Mouse (Mus musculus) right cerebral cortex, adult 2 months (tissue): ENCODE results near the gene Tcta.
"Not testable (repeated sequence)": the region's sequence is repeated elsewhere in the genome, so short reads cannot be mapped to it uniquely, and the experiment has no call there.

Experiments used
- DNase-seq, 2 experiments: peaks; one replicate each; pipeline ENCODE4 v3.0.0; 2021 to 2022; ENCODE audit warnings: low spot score in 2 of 2

Gene Tcta

DNA sequence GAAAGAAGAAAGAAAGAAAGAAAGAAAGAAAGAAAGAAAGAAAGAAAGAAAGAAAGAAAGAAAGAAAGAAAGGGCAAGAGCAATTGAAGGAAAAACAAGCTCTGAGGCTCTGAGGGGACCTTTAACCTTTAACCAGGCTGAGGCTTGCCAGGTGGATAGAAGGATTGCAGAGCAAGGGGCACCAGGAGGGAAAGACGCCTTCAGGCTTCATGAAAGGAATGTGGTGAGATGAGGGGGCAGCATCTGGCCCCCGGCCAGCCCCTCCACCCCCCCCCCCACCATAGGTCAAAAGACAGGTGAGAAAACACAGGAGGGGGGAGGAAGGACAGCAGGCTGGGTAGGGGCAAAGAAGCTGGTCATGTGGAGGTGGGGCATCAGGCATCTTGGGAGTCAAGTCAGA lies 34.0 kb downstream of the Tcta start:
- DNase-seq, result no peak

DNA sequence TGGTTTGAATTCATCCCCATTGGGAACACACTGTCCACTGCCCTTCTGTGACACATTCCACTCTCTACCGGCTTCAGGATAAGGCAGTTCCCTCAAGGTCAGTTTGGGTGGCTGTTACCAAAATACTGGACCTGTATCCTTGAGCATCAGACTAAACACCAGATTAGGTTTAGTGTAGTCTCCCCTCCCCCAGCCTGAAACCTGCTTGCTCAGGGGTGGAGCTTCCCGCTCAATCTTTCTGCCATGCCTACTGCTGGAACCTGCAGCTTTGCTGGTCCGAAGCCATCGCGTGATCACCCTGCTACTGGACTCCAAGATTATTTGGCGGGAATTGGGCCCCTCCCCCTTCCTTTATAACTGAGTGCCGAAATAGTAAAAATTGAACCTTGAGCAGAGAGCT lies 37.3 kb downstream of the Tcta start:
- not testable (repeated sequence) for DNase-seq

DNA sequence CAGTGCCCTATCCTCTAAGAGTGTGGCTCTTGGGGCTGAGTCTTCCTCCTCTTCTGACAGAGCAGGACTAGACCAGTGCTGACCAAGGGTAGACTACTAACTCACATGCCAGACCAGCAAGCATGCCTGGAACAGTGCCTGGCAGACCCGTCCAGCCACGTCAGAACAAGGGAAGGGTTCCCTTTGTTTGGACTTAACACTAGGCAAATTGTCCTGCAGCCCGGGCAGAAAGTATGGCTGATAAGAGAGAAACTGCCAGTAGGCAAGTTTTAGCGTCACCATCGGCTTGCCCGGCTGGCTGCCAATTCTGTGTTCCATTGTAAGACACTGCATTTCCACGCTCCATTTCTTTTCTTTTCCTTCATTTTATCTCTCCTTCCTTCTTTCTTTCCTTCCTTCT lies 38.3 kb downstream of the Tcta start:
- DNase-seq, result no peak

DNA sequence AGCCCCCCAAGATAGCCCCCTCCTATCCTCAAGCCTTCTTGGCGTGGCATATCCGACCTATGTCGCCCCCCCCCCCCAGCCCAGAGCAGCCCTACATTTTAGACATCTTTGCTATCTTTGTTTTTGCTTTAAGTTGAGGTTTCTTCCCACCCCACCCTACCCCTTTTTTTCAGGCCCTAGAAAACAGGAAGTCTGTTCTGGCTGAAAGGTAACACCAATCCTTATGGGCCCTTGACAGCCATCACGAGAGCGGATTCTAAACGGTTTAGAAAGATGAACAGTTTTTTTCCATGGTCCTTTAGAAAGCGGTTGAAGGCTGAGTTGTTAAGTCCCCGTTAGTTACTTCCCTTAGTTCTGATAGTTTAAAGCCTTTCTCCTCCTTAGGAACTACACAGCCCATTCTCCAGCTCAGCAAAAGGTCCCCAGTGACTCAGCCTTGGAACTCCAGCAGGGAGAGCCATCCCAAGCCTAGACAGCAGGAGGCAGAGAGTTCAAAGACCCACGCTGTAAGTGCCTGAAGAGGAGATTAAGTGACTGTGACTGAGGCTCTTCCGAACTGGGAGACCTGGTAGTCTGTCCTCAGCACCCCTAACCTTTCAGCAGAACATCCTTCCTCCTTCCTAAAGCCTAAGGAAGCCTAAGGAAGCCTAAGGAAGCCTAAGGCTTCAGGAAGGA lies 39.6 kb downstream of the Tcta start:
- DNase-seq, result no peak

DNA sequence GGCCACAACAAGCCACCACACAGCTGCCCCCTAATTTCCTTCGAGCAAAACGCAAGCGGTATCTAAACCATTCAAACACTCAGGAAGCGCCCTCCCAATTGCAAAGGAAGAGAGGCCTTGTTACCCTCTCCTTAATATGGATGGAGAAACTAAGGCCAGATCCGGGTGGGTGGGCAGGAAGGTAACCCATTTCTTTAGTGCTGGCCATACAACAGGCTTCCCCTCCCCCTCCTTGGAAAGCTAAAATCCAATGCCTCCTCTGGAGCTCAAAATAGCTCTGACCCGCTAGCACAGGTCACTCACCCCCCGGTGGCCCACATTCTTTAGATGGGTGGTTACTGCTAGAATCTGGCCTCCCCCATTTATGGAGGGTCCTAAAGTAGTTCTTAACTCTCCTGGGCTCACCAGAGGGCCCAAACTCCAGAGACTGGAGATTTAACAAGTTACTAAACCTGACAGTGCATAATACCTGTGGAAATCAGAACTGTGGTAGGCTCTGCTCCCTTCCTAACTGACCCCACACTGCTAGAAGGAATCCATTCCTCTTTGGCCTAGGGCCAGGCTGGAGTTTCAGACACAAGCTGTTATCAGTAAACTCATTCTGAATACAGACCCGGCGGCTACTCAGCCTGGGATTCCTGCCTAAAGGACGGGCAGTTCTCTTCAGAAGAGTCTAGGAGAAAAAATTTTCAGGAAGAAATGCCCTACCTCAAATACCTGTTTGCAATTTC lies 41.6 kb downstream of the Tcta start:
- no peak for DNase-seq

DNA sequence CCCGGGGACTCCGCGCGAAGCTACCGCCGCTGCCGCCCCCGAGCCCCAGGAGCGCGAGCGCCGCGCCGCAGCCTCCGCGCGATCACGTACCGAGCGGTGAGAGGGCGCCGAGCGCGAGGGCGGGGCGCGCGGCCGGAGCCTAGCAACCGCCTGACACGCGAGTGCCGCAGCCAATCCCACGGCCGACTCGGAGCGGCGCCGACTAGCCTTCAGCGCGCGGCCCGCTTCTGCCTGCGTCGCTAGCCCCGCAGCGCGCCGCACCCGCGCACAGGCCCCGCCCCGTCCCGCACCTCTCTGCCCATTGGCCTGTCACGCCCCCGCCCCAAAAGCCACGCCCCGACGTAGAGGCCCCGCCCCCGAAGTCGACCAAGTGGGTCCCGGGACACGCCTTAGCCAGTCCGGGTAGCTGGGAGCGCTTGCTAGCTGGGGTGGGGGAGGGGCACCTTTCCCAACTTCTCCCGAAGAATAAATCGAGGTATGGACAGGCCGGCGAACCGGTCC lies 42.2 kb downstream of the Tcta start, which contains the start of gene Dag1:
Gene Dag1 (minus strand): TSS at position 269 of the 501 bp plus-strand sequence.
- DNase-seq, result peak; percentile 96 to 97

DNA sequence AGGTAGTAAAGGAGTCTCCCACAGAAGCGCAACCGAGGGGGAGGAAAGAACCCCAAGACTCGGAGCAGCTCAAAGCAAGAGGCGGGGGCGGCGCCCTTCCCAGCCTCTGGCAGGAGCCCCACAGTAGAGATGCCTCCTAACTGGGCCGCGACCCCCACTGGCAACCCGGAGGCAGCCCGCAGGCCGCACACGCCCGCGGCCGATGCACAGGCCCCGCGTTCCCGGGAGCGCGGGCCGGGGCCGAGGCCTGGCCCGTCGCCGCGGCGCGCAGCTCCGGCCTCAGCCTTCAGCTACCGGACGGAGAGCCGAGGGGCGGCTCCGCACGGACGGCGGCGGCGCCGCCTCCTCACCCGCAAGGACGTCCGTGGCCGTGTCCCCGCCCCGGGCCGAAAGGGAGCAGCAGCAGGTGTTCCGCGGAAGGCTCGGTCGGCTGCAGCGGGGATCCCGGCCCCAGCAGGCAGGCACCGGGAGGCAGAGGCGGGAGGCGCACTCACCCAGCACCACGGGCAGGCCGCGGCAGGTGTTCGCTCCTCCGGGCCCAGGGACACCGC lies 42.8 kb downstream of the Tcta start:
- DNase-seq, result peak; percentile 30 to 42

DNA sequence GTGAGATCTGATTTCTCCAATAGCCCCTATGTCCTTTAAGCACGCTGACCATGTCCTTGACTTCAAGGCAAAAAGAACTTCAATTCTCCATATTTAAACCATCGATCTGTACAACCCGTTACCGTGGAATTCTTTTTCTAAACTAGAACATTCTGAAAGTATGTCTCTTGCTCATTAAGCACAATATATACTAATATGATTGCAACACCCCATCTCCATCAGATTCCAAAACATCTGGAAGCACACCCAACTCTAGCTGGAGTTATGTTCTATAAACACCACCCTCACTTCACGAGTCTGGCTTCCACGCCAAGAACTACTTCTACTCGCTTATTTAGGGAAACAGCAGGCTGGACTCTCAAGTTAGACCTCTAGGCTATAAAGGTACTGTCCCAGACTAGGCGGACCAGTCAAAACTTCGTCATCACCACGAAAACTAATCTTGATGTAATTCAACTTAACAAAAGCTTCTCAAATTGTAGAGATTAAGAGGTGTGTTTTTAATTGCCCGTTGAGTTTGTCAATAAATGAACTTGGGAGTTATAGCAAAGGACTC lies 43.4 kb downstream of the Tcta start:
- no peak for DNase-seq

DNA sequence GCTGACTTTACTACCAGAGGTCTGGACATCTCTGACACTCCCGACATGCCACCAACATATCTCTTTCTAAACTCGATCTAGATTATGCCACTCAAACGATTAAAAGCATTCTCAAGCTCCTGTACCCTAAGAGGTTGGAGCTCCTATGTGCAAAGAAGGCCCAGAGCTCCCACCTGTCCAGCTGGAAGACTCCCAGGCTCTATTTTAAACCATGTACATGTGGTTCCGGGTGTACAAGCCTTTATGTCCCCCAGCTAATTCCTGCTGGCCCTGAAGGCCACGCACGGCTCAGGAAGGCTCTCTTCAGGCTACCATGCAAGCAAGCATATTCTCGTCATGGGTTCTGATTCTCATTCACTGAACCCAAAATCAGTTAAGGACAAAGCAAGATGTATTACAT lies 44.1 kb downstream of the Tcta start:
- DNase-seq, result no peak

DNA sequence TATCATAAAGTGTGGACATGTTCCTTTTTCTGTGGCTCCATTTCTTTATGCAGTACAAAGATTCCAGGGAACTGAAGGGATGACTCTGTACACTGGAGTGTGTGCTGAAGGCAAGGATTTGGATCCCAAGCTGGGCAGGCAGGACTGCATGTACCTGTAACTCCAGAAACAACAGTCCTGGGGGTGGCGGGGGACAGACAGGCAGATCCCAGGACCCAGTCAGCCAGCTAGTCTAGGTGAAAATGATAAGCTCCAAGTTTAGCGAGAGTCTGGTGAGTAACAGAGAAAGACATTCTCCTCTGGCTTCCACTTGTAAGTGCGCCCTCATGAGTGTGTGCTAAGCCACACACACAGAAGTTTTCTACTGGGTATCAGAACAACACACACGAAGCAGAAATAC lies 45.4 kb downstream of the Tcta start:
- no peak for DNase-seq
